Mouse (Mus musculus) kidney, adult 2 months (tissue): ENCODE measurements around the gene Fam186a.

Source experiments
- CTCF ChIP-seq: fragments of 200-500 bp; conservative IDR thresholded peaks from 2 replicates; pipeline ENCODE4 v1.5.1; 2011; ENCODE audit warnings: low read depth, mild to moderate bottlenecking, control low read depth, low read length, moderate library complexity, mixed read lengths; ENCODE audit not compliant: insufficient read depth, insufficient read length
- POLR2A ChIP-seq: fragments of 200-500 bp; IDR thresholded peaks from one replicate; pipeline ENCODE4 v1.6.1; 2011; ENCODE audit warnings: low read depth, low read length, control low read depth

DNA sequence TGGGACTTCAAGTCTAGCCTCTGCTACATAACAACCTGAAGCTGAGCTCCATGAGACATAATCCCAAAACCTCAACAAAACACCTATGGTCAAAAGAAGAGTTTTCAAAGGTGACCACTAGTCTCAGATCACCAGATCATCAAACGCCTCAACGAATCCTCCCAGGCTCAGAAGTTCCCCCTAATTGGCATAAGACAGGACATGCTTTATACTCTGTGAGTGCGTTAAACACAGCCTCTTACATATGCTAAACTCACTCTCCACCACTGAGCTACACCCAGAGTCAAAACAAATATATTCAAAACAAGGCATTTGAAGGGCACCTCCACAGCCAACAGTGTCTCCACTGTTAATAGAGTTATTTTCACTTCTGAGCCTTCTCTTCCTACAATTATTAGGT is 94.3 kb downstream of the Fam186a start:
- TF ChIP-seq CTCF (no peak), POLR2A (no peak)
